In the genomic region with DNA sequence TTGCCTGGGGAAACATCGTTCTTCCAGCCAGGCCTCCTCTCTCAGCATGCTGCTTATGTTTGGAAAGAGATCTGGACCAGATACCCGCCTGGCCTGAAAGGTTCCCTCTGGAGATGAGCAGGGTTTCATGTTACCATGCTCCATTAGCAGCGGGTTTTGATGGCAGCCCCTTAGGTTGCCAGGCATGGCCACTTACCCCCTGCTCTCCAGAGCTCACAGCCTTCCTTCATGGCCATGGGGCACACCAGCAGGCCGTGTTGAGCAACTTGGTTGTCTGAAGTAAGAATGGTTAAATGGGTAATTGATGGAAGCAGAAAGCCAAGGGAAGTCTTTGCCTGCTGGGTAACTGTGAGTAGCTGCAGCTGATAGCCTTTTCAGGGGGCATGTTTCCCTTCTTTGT, we compare ENCODE assay signal across 27 mouse cellular contexts.
A peak's percentile ranks its signal among the peaks of the same experiment; 100 is the strongest.
DNase-seq lines count a peak whose midpoint lies in the region; ATAC-seq lines count a peak whose summit lies in the region.
"Had no signal": no experiment of that assay in that cellular context is flagged by ENCODE, and none has a peak within 500 bp of the region (broad histone marks: within the 10 kb centered on the region; RNA-seq: fewer than 3 reads in every experiment).

No protein-coding gene starts in this region.

- no peak overlapping the region for H3K4me3 ChIP-seq in neural tube, embryonic 13.5 days
- H3K4me3 ChIP-seq: embryonic facial prominence, embryonic 13.5 days; erythroblast, embryonic 14.5 days; forebrain, embryonic 12.5 days; forebrain, embryonic 15.5 days; hindbrain, embryonic 10.5 days; hindbrain, embryonic 13.5 days; intestine, embryonic 15.5 days had no signal

- no peak overlapping the region for H3K9ac ChIP-seq in neural tube, embryonic 13.5 days
- H3K9ac ChIP-seq: embryonic facial prominence, embryonic 13.5 days; forebrain, embryonic 12.5 days; forebrain, embryonic 15.5 days; hindbrain, embryonic 13.5 days; intestine, embryonic 15.5 days had no signal

- peaks cover 23% of the 10 kb centered on the region for H3K4me1 ChIP-seq in neural tube, embryonic 13.5 days (replicated peaks)
- H3K4me1 ChIP-seq: intestine, embryonic 15.5 days had no signal

- no peak for ATAC-seq in neural tube, embryonic 13.5 days (ENCODE audit: low read depth)
- ATAC-seq in monocyte, adult 5-6 weeks (replicated peaks; ENCODE audit: insufficient number of reproducible peaks, low FRiP score, low TSS enrichment, poor library complexity, severe bottlenecking): no peak
- ATAC-seq: forebrain, embryonic 15.5 days; hindbrain, embryonic 16.5 days; intestine, embryonic 15.5 days; Patski had no signal

- intact Hi-C loops in heart, postnatal 14 days (cut with DNase I): no loop called here

- H3K4me2 ChIP-seq in neural tube, embryonic 13.5 days: no peak overlapping the region
- H3K4me2 ChIP-seq: embryonic facial prominence, embryonic 13.5 days; forebrain, embryonic 12.5 days; forebrain, embryonic 15.5 days; heart, embryonic 11.5 days; hindbrain, embryonic 13.5 days; intestine, embryonic 15.5 days had no signal

- H3K9me3 ChIP-seq in neural tube, embryonic 13.5 days: no peaks in the 10 kb centered on the region
- H3K9me3 ChIP-seq: embryonic facial prominence, embryonic 13.5 days; forebrain, embryonic 12.5 days; forebrain, embryonic 15.5 days; hindbrain, embryonic 10.5 days; hindbrain, embryonic 13.5 days; intestine, embryonic 15.5 days had no signal

- WGBS in neural tube, embryonic 13.5 days: 46% methylated on average over 4 of the region's 4 CpGs

- H3K27ac ChIP-seq in neural tube, embryonic 13.5 days (replicated peaks): 0 out of 2 replicates have a peak overlapping the region, but pooled peaks have one; percentile 33
- H3K27ac ChIP-seq: embryonic facial prominence, embryonic 13.5 days; forebrain, embryonic 12.5 days; forebrain, embryonic 15.5 days; hindbrain, embryonic 10.5 days; hindbrain, embryonic 13.5 days; intestine, embryonic 15.5 days had no signal

- DNase-seq in embryo, embryonic 9.5 days (ENCODE audit: extremely low spot score): peak; percentile 8
- no peak for DNase-seq in embryo, embryonic 11 days
- peak; percentile 82 for DNase-seq in heart, adult 11 months
- DNase-seq in heart, postnatal 14 days: no peak
- DNase-seq in neural tube, embryonic 10.5 days (ENCODE audit: extremely low spot score, low spot score): no peak
- DNase-seq: adrenal gland, postnatal 10 days; adrenal gland, postnatal 36 days; B cell, adult 2 months; cerebellum, adult 18-20 months; cerebellum, adult 9-11 months; cerebellum, postnatal 36 days; gastrocnemius, postnatal 14 days; heart, postnatal 36 days had no signal

- no peaks in the 10 kb centered on the region for H3K36me3 ChIP-seq in neural tube, embryonic 13.5 days
- H3K36me3 ChIP-seq: embryonic facial prominence, embryonic 13.5 days; forebrain, embryonic 12.5 days; forebrain, embryonic 15.5 days; G1E; hindbrain, embryonic 10.5 days; hindbrain, embryonic 13.5 days; intestine, embryonic 15.5 days had no signal

- H3K27me3 ChIP-seq in neural tube, embryonic 13.5 days: no peaks in the 10 kb centered on the region
- H3K27me3 ChIP-seq: CH12.LX; embryonic facial prominence, embryonic 13.5 days; forebrain, embryonic 12.5 days; forebrain, embryonic 15.5 days; hindbrain, embryonic 13.5 days; intestine, embryonic 15.5 days; Patski had no signal

Comparison
In these comparisons a context has a peak if more than half of its experiments do, and no peak if none do; other contexts are left out.
1. DNase-seq: peak in embryo, embryonic 9.5 days (single experiment) and heart, adult 11 months (single experiment); none in embryo, embryonic 11 days (single experiment), heart, postnatal 14 days (0 of 2) and neural tube, embryonic 10.5 days (single experiment).